Mouse (Mus musculus) spleen, postnatal 36 days (tissue): ENCODE data around the gene Gm7029.
"Not testable (repeated sequence)": the region's sequence is repeated elsewhere in the genome, so short reads cannot be mapped to it uniquely, and the experiment has no call there.

ENCODE experiments used
- DNase-seq, 2 experiments: peaks; one replicate each; pipeline ENCODE4 v3.0.0; 2022; ENCODE audit warnings: low spot score in 2 of 2, mixed read lengths in 1 of 2

The Gm7029 gene

GRCm38 (mm10) chr17:33873537-33873936 is at the start of gene Gm7029:
TSS of gene Gm7029 (plus strand) at chr17:33873837.
- not testable (repeated sequence) for DNase-seq

- DNase-seq: peak; percentile 97
Observed at GRCm38 (mm10) chr17:33824084-33824996, 49.3 kb upstream of the Gm7029 start, which contains the start of the genes Rps28 and Ndufa7. TSS of gene Rps28 (minus strand) at chr17:33824562. TSS of gene Ndufa7 (plus strand) at chr17:33824572.

- not testable (repeated sequence) for DNase-seq
Observed at GRCm38 (mm10) chr17:33824997-33825330, 48.7 kb upstream of the Gm7029 start.

- DNase-seq: no peak
Observed at GRCm38 (mm10) chr17:33825462-33825861, 48.2 kb upstream of the Gm7029 start.

- peak; percentile 31 to 50 for DNase-seq
Observed at GRCm38 (mm10) chr17:33826850-33827249, 46.8 kb upstream of the Gm7029 start.

- DNase-seq: no peak
Observed at GRCm38 (mm10) chr17:33828892-33829291, 44.7 kb upstream of the Gm7029 start.

GRCm38 (mm10) chr17:33829561-33829960 is 44.1 kb upstream of the Gm7029 start:
- no peak for DNase-seq

- DNase-seq: peak; percentile 88 to 90
Observed at GRCm38 (mm10) chr17:33842966-33843795, 30.5 kb upstream of the Gm7029 start, which contains the start of gene Cd320. TSS of gene Cd320 (plus strand) at chr17:33843091.

GRCm38 (mm10) chr17:33844196-33844595 is 29.4 kb upstream of the Gm7029 start:
- DNase-seq: no peak

- DNase-seq: no peak
Observed at GRCm38 (mm10) chr17:33848139-33848538, 25.5 kb upstream of the Gm7029 start.

GRCm38 (mm10) chr17:33851331-33851730 is 22.3 kb upstream of the Gm7029 start:
- DNase-seq: no peak

GRCm38 (mm10) chr17:33857816-33858215 is 15.8 kb upstream of the Gm7029 start:
- no peak for DNase-seq

- DNase-seq: peak; percentile 60 to 63
Observed at GRCm38 (mm10) chr17:33865330-33866030, 8.2 kb upstream of the Gm7029 start.

GRCm38 (mm10) chr17:33874411-33874810 is 774 bp downstream of the Gm7029 start:
- no peak for DNase-seq

- DNase-seq: not testable (repeated sequence)
Observed at GRCm38 (mm10) chr17:33875797-33876196, 2.2 kb downstream of the Gm7029 start.

- not testable (repeated sequence) for DNase-seq
Observed at GRCm38 (mm10) chr17:33884320-33884719, 10.7 kb downstream of the Gm7029 start.

- DNase-seq: not testable (repeated sequence)
Observed at GRCm38 (mm10) chr17:33887802-33888201, 14.2 kb downstream of the Gm7029 start.

GRCm38 (mm10) chr17:33888230-33888629 is 14.6 kb downstream of the Gm7029 start:
- DNase-seq: not testable (repeated sequence)

GRCm38 (mm10) chr17:33889941-33890532 is 16.4 kb downstream of the Gm7029 start:
- DNase-seq: not testable (repeated sequence)

- DNase-seq: peak; percentile 100
Observed at GRCm38 (mm10) chr17:33890533-33891059, 17.0 kb downstream of the Gm7029 start, which contains the start of gene Kifc1. TSS of gene Kifc1 (minus strand) at chr17:33890661.

GRCm38 (mm10) chr17:33891357-33891756 is 17.7 kb downstream of the Gm7029 start:
- no peak for DNase-seq
